Mouse (Mus musculus): ENCODE results near the gene Amacr.

DNA sequence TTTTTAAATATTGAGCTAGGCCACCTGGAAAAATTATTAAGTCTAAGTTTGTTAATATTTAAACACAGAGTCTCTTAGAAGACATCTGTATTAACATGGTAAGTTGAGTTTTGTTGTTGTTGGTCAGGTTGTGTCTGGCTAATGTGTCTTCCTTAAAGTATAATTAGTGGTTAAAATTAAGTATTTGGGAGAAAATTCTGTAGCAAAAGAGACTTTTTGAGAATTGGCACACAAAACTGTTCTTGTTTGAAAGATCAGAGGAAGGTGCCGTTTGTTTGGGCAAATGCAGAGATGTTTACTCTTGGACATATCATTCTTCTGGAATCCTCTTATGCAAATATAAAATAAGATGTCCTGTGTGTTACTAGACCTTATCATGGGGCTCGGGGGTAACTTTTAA is 19.0 kb upstream of the Amacr start:
- no peak for TF ChIP-seq CTCF (IDR thresholded peaks at IDR 0.05; ENCODE audit: extremely low read depth, insufficient read depth, insufficient read length, insufficient replicate concordance)
- TF ChIP-seq POLR2A (IDR thresholded peaks at IDR 0.05; ENCODE audit: low read depth, low read length), result no peak
